Mouse (Mus musculus) heart, postnatal 0 days (tissue): ENCODE measurements at regions not wholly inside any gene's neighbourhood (a gene's known extent, or its start where the extent isn't known, plus 50 kb on each side); places are given as distances from the start of the nearest gene placed in this dataset.

Experiments
- ATAC-seq: fragments of 200-750 bp; cut with Nextera tagmentation; 2 replicates; pipeline ENCODE4 v1.8.0; 2017; ENCODE audit warnings: low read depth, moderate number of reproducible peaks, moderate library complexity; ENCODE audit not compliant: insufficient read depth
- DNase-seq: peaks from one replicate; pipeline ENCODE4 v3.0.0-alpha.2; 2016; ENCODE audit warnings: low spot score
- H3K27ac ChIP-seq: fragments of 300-500 bp; sonication (generic); 2 replicates; pipeline ENCODE4 v1.5.1; 2014; ENCODE audit warnings: low read depth, mild to moderate bottlenecking
- H3K27me3 ChIP-seq: fragments of 300-500 bp; sonication (generic); 2 replicates; pipeline ENCODE4 v1.6.1; 2014; ENCODE audit warnings: low read length, mixed read lengths; ENCODE audit not compliant: control insufficient read depth, insufficient read depth
- H3K36me3 ChIP-seq: fragments of 300-500 bp; sonication (generic); replicated peaks from 2 replicates; pipeline ENCODE4 v1.6.1; 2014; ENCODE audit warnings: low read length, mixed read lengths; ENCODE audit not compliant: control insufficient read depth, insufficient read depth
- H3K4me1 ChIP-seq: fragments of 300-500 bp; sonication (generic); 2 replicates; pipeline ENCODE4 v1.6.1; 2014; ENCODE audit warnings: antibody characterized with exemption; ENCODE audit not compliant: control insufficient read depth, insufficient read depth
- H3K4me2 ChIP-seq: fragments of 300-500 bp; sonication (generic); 2 replicates; pipeline ENCODE4 v1.6.1; 2014; ENCODE audit warnings: low read depth, mild to moderate bottlenecking, low read length, moderate library complexity
- H3K4me3 ChIP-seq: fragments of 300-500 bp; sonication (generic); 2 replicates; pipeline ENCODE4 v1.5.1; 2014; ENCODE audit warnings: low read depth, low read length
- H3K9ac ChIP-seq: fragments of 300-500 bp; sonication (generic); replicated peaks from 2 replicates; pipeline ENCODE4 v1.6.1; 2014; ENCODE audit warnings: low read depth, low read length, mixed read lengths
- H3K9me3 ChIP-seq: fragments of 300-500 bp; sonication (generic); replicated peaks from 2 replicates; pipeline ENCODE4 v1.6.1; 2016; ENCODE audit warnings: low read length; ENCODE audit not compliant: control insufficient read depth
- CTCF ChIP-seq: IDR thresholded peaks from 2 replicates; pipeline ENCODE4 v1.5.1; 2016; ENCODE audit warnings: antibody characterized with exemption, control low read depth, low read depth
- EP300 ChIP-seq: IDR thresholded peaks from 2 replicates; pipeline ENCODE4 v1.6.1; 2016; ENCODE audit warnings: antibody characterized with exemption, low read depth
- WGBS: fragments of 180-500 bp; shearing (Covaris S2); extraction: QIAGEN DNeasy Blood & Tissue Kit; methylation state at CpG from one replicate; pipeline ENCODE4 v1.1.7; 2014; 5-methylcytosine and 5-hydroxymethylcytosine counted together

- Histone ChIP-seq H3K27me3 (no peaks in the 10 kb centered on the region), H3K4me2 (no peak overlapping the region), H3K36me3 (no peaks in the 10 kb centered on the region), H3K9ac (no peak overlapping the region), H3K4me3 (no peak overlapping the region), H3K4me1 (no peaks in the 10 kb centered on the region), H3K27ac (no peak overlapping the region), H3K9me3 (no peaks in the 10 kb centered on the region)
- DNase-seq (no peak), ATAC-seq (no peak)
- TF ChIP-seq EP300 (no peak), CTCF (no peak)
- WGBS, result 79% methylated on average over 9 of the region's 9 CpGs
Observed at GRCm38 (mm10) chr5:42636162-42636823, 568.5 kb downstream of the Gm16223 start.

DNA sequence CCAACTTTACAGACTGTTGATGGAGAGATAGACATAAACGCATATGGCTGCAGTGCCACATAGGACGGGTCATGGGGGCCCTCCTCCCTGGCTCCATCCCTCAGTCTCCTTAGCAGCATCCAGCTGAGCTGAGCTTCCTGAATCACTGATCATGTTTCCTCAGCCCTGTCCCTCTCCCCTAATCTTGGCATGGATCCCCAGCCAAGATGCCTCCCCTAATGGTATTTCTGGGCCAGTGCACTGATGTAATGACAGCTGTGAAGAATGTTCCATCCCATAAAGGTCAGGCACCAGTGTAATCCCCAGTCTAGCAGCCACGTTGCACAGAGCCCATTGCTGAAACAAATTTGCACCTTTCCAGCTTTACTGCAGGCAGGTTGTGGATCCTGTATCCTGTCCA, 576.5 kb upstream of the Cpeb2 start:
- no peak for DNase-seq
- no peaks in the 10 kb centered on the region for H3K4me1 ChIP-seq
- no peak for ATAC-seq

GRCm38 (mm10) chr5:42659994-42660393, 573.0 kb upstream of the Cpeb2 start:
- no peak overlapping the region for H3K4me3 ChIP-seq
- no peaks in the 10 kb centered on the region for H3K27me3 ChIP-seq
- TF ChIP-seq EP300 (no peak), CTCF (no peak)
- H3K9ac ChIP-seq, result no peak overlapping the region
- no peak for DNase-seq
- no peak overlapping the region for H3K27ac ChIP-seq
- no peaks in the 10 kb centered on the region for H3K36me3 ChIP-seq
- ATAC-seq, result no peak
- 74% methylated on average over 4 of the region's 4 CpGs for WGBS
- no peaks in the 10 kb centered on the region for H3K4me1 ChIP-seq
- no peak overlapping the region for H3K4me2 ChIP-seq
- no peaks in the 10 kb centered on the region for H3K9me3 ChIP-seq

More for the DNA sequence above, 576.5 kb upstream of the Cpeb2 start:
- TF ChIP-seq EP300 (no peak), CTCF (no peak)
- H3K4me3 ChIP-seq, result no peak overlapping the region
- H3K36me3 ChIP-seq, result no peaks in the 10 kb centered on the region
- H3K4me2 ChIP-seq, result no peak overlapping the region
- H3K27ac ChIP-seq, result no peak overlapping the region
- H3K9ac ChIP-seq, result no peak overlapping the region
- 50% methylated on average over 3 of the region's 3 CpGs for WGBS
- no peaks in the 10 kb centered on the region for H3K9me3 ChIP-seq
- no peaks in the 10 kb centered on the region for H3K27me3 ChIP-seq

- no peak overlapping the region for H3K9ac ChIP-seq
- no peaks in the 10 kb centered on the region for H3K27me3 ChIP-seq
- DNase-seq (no peak), ATAC-seq (no peak)
- H3K27ac ChIP-seq, result no peak overlapping the region
- H3K4me1 ChIP-seq, result no peaks in the 10 kb centered on the region
- H3K4me3 ChIP-seq, result no peak overlapping the region
- no peaks in the 10 kb centered on the region for H3K9me3 ChIP-seq
- TF ChIP-seq EP300 (no peak), CTCF (no peak)
- no peak overlapping the region for H3K4me2 ChIP-seq
- no peaks in the 10 kb centered on the region for H3K36me3 ChIP-seq
- WGBS, result 77% methylated on average over 5 of the region's 5 CpGs
Observed at GRCm38 (mm10) chr5:42679617-42680016, 553.4 kb upstream of the Cpeb2 start.

- Histone ChIP-seq H3K27me3 (no peaks in the 10 kb centered on the region), H3K36me3 (no peaks in the 10 kb centered on the region), H3K9me3 (no peaks in the 10 kb centered on the region), H3K4me2 (no peak overlapping the region), H3K4me1 (no peaks in the 10 kb centered on the region), H3K4me3 (no peak overlapping the region), H3K27ac (no peak overlapping the region), H3K9ac (no peak overlapping the region)
- TF ChIP-seq CTCF (no peak), EP300 (no peak)
- 65% methylated on average over 5 of the region's 5 CpGs for WGBS
- DNase-seq (no peak), ATAC-seq (no peak)
Observed at GRCm38 (mm10) chr5:42685356-42686057, 547.5 kb upstream of the Cpeb2 start.
